Mouse (Mus musculus) right cerebral cortex, postnatal 25 days (tissue): Measurements from ENCODE around the gene Tbc1d2.
"Not testable (repeated sequence)": the region's sequence is repeated elsewhere in the genome, so short reads cannot be mapped to it uniquely, and the experiment has no call there.

ENCODE experiments used
- DNase-seq: peaks from one replicate; pipeline ENCODE4 v3.0.0; 2022

Gene Tbc1d2

GRCm38 (mm10) chr4:46575509-46576284 lies 74.3 kb downstream of the Tbc1d2 start:
- DNase-seq: not testable (repeated sequence)

- no peak for DNase-seq
Observed at GRCm38 (mm10) chr4:46574841-46575240, 75.2 kb downstream of the Tbc1d2 start.

GRCm38 (mm10) chr4:46574024-46574753 lies 75.8 kb downstream of the Tbc1d2 start:
- no peak for DNase-seq

- DNase-seq: no peak
Observed at GRCm38 (mm10) chr4:46572616-46573015, 77.4 kb downstream of the Tbc1d2 start.

- no peak for DNase-seq
Observed at GRCm38 (mm10) chr4:46571744-46572143, 78.3 kb downstream of the Tbc1d2 start.

- DNase-seq: peak; percentile 32
Observed at GRCm38 (mm10) chr4:46569671-46570070, 80.3 kb downstream of the Tbc1d2 start.

- DNase-seq: no peak
Observed at GRCm38 (mm10) chr4:46568169-46568568, 81.8 kb downstream of the Tbc1d2 start.

- DNase-seq: no peak
Observed at GRCm38 (mm10) chr4:46566931-46567671, 82.9 kb downstream of the Tbc1d2 start.

GRCm38 (mm10) chr4:46565393-46565955 lies 84.5 kb downstream of the Tbc1d2 start:
- DNase-seq: no peak

- no peak for DNase-seq
Observed at GRCm38 (mm10) chr4:46564247-46564646, 85.8 kb downstream of the Tbc1d2 start.

- DNase-seq: no peak
Observed at GRCm38 (mm10) chr4:46563847-46564246, 86.2 kb downstream of the Tbc1d2 start.

- no peak for DNase-seq
Observed at GRCm38 (mm10) chr4:46562841-46563240, 87.2 kb downstream of the Tbc1d2 start.

GRCm38 (mm10) chr4:46562037-46562436 lies 88.0 kb downstream of the Tbc1d2 start:
- DNase-seq: no peak

- DNase-seq: no peak
Observed at GRCm38 (mm10) chr4:46560069-46560705, 89.8 kb downstream of the Tbc1d2 start.

- no peak for DNase-seq
Observed at GRCm38 (mm10) chr4:46558672-46559667, 91.0 kb downstream of the Tbc1d2 start.

- no peak for DNase-seq
Observed at GRCm38 (mm10) chr4:46556933-46557332, 93.1 kb downstream of the Tbc1d2 start.

- DNase-seq: no peak
Observed at GRCm38 (mm10) chr4:46555762-46556161, 94.2 kb downstream of the Tbc1d2 start.
